Mouse (Mus musculus): ENCODE results near the gene Wfdc21.

Gene Wfdc21

DNA sequence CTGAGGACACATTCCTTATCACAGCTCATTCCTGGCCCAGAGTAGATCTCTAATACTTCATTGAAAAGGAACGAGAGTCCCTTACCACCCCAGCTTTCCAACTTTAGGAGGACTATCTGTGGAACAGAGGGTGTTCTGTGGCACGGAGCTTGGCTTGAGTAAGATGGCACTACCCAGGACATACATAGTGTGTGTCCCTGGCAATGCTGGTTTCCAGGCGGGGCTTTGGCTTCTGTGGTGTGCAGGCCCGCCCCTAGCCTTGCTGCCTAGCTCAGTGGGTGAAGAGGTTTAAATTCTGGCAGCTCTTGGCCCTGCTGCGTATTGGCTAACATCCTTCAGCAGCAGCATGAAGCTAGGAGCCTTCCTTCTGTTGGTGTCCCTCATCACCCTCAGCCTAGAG, at the start of gene Wfdc21:
Gene Wfdc21, plus strand, starts transcription at position 260 of the 400 bp plus-strand sequence.
- no peak for DNase-seq

DNA sequence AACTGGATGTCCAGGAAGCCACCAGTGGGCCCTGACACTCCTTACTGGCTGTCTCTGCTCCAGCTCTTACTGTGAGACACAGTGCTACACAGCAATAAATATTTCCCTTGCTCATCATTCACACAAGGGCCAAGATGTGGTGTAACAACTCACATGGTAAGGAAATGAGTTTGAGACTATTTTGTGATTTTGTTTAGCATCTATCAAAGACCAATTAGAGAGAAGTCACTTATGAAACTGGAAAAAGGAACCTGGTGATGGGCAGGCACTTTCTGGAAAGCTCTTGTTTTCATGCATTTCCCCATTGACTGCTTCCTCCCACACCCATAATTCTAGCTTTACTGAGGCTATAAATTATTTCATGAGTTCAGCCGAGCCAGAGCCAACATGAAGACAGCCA, 43.0 kb upstream of the Wfdc21 start, which contains the start of gene Wfdc17:
Gene Wfdc17, plus strand, starts transcription at position 287 of the 400 bp plus-strand sequence.
- no peak for DNase-seq

DNA sequence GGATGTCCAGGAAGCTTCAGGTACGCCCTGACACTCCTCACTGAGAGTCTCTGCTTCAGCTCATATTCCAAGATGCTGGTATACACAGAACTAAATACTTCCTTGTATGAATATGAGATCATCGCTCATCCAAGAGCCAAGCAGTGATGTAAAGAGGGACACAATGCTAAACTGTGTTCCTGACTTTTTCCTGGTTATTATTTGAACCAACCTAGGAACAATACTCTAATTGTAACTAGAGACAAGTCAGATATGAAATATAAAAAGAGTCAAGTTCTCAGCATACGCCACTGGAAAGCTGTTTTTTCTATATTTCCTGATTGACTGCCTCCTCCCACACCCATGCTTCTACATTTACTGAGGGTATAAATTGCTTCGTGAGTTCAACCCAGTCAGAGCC, 38.0 kb upstream of the Wfdc21 start, which contains the start of gene Wfdc18:
Gene Wfdc18, plus strand, starts transcription at position 301 of the 400 bp plus-strand sequence.
- no peak for DNase-seq

DNA sequence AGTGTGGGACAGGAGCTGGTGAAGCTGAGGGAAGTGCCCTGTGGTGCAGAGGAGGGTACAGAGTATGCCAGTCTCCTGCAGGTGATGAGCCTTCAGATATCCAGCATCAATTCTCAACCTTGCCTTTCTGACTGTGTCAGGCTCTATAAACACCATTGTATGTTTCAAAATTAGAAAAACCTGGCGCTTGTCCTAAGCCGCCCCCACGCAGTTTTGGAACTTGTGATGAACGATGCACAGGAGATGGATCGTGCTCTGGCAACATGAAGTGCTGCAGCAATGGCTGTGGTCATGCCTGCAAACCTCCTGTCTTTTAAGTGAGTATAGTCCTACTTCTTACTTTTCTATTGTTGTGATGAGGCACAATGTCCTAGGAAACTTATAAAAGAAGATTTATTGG, 37.1 kb upstream of the Wfdc21 start:
- no peak for DNase-seq

DNA sequence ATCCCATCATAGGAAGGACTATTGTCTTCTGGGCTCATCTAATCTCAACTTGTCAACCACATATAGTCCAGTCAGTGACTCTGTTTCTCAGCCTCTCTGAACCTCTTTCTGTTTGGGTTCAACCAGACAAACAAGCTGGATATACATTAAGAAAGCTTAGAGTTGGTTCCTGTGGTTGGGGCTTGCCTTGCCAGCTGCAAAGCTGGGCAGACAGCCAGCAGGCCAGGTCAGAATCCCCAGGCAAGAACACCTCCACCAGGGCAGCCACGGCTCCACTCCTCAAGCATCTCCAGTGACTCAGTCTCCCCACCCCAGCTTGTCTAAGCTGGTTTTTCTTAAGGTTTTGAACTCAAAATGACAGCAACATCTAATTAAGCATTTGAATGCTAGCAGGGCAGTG, 34.1 kb upstream of the Wfdc21 start:
- no peak for DNase-seq

DNA sequence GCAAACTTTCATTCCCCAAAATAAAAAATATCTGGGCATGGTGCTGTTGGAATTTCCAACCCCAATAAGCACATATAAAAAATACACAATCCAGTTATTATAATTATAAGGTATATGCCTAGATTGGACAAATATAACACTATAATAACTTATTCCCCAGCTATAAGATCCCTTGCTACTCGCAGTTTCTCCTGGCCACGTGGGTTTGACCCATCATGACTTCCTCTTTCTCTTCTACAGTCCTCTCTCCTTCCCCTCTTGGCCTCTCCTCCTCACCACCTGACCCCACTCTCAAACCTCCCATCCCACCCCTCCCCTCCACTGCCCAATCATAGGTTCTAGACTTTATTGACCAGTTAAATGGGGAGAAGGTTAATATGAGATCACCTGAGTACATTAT, 32.8 kb upstream of the Wfdc21 start:
- DNase-seq, result no peak

DNA sequence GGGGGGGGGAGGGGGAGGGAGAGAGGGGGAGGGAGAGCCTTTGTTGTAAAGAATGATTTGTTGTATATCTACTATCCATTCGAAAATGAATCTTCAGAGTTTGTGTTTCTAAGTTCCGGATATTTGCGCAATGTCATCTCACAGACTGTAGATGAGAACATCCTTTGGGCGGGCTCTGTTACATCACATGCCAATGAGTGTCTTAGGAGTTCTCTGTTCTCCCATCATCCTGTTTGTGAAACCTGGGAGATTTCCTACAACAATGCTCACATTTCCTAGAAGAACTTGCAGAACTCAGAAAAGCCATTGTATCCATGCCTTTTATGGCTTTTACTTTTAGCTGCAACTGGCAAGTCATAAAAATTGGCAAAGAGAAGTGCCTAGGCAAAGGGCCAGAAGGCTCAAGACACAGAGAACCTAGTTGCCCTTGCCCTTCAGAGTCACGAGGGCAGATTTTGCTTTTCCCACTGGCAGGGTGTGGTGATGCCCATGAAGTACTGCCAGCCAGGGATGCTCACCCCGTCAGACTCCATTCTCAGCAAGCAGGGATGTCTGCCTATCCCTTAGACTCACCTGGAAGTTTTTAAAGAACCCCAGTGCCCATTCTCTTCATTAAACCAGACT, 29.6 kb upstream of the Wfdc21 start:
- DNase-seq, result no peak

DNA sequence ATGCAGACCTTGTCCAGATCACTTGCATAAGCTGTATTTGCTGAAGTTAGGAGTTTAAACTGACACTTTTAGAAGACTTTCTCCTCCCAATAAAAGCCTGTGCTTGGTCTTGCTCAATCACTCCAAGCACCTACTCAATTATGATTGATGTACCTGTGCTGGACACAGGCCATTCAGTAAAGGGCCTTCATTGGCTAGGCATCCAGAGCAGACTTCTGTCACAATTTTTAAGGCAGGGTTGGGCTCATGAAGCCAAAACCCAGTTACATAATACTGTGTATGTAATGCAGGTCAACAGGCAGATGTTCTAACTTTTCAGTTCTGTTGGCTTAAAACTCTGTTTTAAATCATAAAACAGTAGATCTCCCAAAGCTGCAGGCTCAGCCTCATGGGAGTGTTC, 26.0 kb upstream of the Wfdc21 start:
- DNase-seq, result no peak

DNA sequence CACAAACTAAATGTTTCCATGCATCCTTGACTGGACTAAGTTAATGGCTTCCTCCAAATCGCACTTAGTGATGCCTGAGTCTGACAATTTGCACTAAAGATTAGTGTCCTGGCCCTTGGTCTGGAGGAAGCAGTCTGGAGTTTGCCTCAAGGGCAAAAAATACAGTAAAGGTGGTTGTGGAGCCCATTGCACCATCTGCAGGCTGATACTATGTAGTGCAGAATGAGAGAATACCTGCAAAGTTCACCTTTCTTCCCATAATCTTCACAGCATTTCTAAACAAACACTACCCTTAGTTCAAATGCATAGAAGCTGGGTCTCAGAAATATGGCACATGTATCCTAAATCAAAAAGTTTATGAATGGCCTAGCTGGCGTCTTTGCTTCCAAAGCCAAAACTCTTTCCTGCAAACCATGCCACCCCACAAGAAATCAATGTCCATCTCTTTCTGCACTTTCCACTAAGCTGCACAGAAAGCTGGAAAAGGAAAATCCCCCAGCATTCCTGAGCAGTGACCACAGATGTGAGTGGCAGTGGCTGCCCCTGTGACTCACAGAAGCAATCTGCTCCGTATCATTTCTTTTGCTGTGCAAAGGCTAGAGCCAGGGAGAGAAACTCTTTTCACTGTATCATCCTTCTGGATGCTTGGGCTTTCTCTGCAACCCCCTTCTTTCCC, 17.8 kb upstream of the Wfdc21 start:
- no peak for DNase-seq

DNA sequence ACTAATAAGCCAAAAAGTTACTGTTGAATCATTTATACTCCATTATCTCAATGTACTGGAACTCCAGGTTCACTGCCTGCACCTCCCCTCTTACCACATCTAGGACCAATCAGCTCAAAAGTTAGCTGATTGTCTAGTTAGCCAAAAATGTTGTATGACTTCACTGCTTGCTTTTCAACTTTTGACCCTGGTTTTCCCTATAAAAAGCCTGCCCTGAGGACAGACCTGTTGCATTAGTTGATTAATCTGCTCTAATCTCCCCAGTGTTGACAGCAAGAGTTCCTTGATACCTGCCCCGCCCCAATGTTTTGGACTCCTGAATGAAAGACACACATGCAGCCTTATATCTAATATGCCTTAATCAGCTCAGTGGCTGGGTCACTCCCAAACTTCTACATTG, 15.6 kb upstream of the Wfdc21 start:
- no peak for DNase-seq

DNA sequence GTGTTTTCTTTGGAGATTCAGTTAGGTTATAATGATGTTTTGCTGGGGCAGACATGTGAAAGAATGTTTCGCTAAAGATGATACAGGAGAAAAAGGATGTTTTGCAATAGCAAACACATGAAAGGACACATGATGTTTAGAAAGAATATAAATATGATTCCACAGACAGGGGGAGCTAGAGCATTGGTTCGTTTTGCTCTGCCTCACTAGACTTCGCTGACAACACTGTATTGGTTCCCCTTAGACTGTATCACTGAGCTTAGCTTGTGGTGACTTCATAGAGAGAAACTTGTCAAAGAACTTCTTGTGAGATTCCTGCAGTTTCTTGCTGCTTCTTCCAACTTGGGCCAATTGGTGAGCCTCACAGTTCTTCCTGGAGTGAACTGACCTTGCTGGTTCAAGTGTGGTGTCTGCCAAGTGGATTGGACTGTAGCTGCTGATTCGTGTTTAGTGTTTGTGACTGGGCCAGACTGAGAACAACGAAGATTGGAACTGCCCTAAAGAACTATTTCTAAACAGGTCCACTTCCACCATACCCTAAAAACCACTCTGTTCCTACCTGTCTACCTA, 13.6 kb upstream of the Wfdc21 start:
- no peak for DNase-seq

DNA sequence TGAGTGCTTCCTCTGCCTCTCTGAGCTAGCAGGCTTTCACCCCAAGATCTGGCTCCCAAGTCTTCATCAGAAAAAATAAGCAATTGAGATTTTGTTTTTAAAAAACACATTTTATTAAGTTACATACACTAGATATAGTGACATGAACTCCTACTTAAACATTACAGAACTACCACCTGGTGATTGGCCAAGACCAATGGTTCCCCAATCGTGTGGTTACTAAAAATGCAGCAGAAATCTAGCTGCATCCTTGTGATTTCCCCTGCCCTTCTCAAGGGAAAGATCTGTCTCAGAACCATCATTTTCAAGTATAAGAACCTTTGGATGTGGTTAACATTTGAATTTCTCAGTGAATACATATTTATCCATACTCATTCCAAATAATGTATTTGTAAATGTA, 12.5 kb upstream of the Wfdc21 start:
- no peak for DNase-seq

DNA sequence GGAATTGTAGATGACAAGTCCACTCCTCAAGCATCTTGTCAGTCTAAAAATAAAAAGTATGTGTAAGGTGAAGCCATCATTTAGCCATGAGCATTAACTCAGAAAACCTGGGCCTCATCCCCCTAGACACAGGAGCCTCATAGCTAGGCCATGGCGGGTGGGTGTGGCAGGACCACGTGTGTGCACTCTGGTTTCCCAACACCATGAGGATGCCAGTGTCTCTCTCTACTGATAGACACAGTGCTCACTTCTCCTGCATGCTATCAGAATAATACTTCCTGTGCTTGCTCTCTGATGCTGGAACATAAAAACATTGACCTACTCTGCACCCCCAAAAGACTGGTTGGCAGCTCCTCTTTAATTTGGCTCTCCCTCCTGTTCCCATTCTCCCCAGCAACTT, 10.9 kb upstream of the Wfdc21 start:
- no peak for DNase-seq

DNA sequence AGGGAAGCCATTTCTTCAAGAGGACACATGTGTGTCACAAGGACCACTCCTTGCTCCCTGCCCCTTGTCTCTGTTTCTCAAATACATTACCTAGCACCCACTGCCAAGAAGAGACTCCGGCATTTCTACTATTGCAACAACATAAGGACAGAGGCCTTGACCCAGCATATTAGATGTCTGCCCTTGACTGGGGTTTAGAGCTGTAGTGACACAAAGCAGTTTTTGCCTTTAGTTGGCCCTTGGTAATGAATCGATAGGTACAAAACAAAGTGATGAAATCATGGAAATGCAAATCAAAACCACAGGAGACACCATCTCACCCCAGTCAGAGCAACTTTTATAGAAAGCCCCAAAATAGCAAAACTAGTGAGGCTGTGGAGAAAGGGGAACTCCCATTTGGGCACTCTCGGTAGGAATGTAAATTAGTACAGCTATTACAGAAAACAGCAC, 9.6 kb upstream of the Wfdc21 start:
- DNase-seq, result no peak

DNA sequence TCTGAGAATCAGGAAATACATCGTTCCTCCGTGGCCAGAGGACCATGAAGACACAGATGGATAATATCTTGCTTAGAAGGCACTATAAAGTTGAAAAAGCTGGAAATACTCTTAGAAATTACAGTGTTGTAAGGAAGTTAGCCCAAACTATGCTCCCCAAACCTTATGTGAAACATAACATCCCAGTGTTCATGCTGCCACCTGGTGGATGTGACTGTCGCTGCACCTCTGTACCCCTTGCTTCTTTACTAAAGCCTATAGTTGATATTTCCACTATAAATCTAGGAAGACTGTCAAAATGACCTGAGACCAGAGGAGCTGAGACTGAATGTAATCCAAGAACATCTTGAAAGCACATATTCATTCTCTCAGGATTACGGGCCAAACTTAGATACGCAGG, 7.5 kb upstream of the Wfdc21 start:
- peak; percentile 79 for DNase-seq

DNA sequence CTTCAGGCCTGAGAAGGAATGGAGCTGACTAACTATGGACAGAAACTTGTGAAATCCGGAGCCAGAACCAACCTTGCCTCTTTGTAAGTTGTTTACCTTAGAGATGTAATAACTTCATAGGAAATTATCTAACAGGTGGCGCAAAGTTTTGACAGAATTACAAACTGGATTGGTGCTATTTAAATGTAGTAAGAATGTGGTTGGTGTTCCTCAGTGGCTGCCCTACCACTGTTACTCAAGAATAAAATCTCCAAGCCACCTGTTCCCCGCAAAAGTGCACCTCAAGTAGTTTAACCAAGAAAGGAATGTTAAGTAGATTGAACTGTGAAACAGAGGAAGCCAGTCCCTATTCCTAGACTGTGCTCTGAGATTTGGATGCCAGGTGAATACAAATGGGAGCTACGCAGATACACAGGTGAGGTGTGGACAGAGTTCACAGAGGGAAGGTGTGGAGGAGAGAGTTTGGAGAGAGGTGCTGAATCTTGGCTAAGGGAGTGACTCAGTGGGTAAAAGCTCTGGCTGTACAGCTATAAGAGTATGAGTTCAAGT, 6.2 kb upstream of the Wfdc21 start:
- DNase-seq, result no peak

DNA sequence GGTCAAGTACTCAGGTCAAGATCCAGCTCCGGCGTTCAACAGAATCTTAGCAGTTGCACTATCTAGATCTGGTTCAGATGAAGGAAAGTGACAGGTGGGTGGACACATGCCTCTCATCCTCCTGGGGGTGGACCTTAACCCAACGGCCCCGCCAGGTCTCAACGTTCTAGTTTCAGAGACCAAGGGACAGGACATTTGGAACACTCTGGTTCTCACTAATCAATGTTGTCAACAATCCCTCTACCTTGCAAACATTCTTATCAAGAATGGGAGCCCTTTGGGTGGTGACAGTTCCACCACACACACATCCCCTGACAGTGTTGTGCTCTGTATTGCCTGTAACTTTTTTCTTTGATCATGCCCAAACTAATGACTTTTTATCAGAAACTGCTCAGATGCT, 4.9 kb upstream of the Wfdc21 start:
- no peak for DNase-seq

DNA sequence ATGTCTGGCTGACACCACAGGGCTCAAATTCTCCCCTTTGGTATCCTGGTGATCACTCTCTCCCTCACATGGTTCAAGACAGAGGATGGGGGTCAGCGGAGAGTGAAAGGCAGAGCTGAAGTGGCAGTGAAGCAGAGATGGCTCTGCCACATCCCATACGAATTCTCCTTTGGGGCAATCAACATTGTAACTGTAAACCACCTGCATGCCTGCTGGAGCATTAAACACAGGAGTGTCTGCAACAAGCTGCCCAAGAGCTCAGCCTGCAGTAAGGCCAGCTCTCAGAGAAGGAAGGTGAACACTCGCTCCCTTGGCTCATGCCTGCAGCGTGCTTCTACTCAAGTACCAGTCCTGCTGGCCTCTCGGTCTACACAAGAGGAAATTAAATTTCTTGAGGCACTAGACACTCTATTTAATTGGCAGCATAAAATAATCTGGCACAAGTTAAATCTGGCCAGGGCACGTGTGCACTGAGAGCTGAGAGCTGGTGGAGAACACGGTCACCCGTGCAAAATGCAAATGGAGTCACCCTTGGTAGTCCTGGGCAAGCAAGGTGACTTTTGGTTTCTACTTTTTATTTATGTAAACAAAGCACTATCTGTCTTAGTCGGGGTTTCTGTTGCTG, 3.9 kb upstream of the Wfdc21 start:
- no peak for DNase-seq

DNA sequence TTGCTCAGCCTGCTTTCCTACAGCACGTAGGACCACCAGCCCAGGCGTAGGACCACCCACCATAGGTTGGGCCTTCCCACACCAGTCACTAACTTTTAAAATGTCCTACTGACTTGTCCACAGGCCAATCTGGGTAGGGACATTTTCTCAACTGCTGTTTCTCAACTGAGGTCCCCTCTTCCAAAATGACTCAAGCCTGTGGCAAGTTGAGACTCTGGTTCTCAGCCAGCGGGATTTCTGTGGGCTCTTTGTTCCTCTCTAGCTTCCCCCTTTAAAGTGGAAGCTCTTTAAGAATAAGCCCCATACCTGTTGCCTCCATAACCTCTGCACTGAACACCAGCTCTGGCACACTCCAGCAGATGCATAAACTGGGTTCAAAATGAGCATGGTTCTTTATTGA, 3.2 kb upstream of the Wfdc21 start:
- no peak for DNase-seq

DNA sequence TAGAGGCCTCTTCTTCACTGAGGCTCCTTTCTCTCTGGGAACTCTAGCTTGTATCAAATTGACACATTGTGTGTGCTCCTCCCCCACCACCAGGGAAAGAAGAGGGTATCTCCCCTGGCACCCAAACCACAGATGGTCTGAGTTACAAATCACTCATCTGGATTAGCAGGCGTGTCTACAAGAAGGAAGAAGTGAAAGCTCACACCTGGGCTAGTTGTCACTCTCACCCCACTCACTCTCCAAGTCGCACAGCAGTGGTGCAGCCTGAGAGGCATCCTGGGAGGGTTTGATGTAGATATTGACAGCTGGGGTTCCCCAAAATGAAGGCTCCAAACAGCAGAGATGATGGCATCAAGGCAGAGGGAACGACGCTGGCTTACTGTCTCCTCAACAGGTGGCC, 588 bp upstream of the Wfdc21 start:
- DNase-seq, result no peak

DNA sequence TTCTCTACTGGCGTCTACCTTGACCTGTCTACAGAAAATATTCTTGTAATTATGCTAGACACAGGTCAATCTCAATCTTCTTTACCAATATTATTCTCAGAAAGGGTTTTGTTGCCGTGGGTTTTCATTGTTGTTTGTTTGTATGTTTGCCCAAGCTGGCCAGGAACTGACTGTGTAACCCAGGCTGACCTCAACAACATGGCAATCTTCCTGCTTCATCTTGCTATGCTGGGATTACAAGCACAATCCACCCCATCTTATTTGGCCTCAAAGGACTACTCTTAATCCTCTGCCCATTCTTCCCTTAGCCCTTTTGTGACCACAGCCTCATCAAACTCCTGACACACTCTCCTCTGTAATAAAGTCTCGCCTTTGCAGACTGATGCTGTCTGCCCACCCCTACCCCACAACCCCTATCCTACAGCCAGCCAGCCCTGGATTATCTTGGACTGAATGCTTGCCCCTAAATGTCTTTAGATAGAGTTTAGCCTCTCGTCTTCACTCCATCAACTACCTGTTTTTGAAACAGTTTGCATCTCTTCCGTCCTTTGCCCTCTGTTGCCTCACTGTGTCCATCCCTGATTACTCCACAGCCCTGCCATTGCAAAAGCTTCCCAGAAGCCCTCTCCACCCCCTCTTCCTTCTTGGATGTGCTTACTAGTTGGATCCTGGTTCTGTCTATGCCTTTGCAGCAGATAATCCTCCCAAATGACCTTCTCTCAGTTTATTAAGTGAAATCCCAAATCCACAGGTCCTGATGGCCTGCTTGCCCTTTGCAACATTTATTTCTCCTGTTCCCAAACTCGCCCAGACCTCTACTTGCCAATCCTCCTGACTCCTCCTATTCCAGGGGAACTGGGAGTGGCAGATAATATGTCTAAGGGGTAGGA, 881 bp downstream of the Wfdc21 start:
- no peak for DNase-seq

DNA sequence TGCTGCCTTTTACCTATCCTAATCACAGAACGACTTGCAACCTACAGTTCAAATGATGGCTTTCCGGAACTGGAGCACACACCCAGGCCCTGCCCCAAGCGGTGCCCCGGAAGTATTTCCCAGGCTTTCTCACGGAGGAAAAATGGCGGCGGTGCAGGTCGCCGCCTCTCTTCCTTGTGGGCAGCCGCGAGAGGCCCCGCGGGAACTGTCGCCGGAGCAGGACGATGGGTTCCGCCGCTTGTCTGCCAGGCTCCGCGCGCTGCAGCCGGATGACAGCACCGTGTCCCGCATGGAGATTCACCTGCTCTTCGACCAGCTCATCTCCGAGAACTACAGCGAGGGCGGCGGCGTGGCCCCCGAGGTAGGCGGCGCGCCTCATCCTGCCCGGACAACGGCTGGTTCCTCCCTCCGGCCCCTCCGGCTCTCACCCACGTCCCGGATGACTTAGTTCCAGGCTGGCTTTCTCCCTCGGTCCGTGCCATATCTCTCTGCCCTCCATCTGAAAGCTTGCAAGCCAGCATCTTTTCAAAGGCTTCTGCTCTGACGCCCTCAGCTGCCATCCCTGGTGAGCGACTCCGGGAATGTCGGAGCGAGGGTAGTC, 6.9 kb downstream of the Wfdc21 start, which contains the start of gene Heatr6:
Gene Heatr6, plus strand, starts transcription at position 116 of the 601 bp plus-strand sequence.
- peak; percentile 92 for DNase-seq
